19 mouse cellular contexts compared by ENCODE assay signal in genomic region chr2:22799430-22800041, GRCm38 (mm10). TPM values are rescaled to one million over a fixed set of nuclear protein-coding genes. Genes with fewer than 3 reads are reported as not detected.
DNase-seq lines count a peak whose midpoint lies in the region.
"Had no signal": no experiment of that assay in that cellular context is flagged by ENCODE, and none has a peak within 500 bp of the region (broad histone marks: within the 10 kb centered on the region; RNA-seq: fewer than 3 reads in every experiment).

No protein-coding gene starts in this region.

- peak; percentile 41 for DNase-seq in heart, adult 11 months
- DNase-seq in heart, postnatal 25 days (ENCODE audit: low spot score), result no peak
- DNase-seq in spleen, postnatal 36 days (ENCODE audit: low spot score in 2 of 2), result peak; percentile 41 to 55
- DNase-seq in spleen, adult 18-20 months, result no peak
- no peak for DNase-seq in kidney, adult 11 months
- no peak for DNase-seq in adrenal gland, postnatal 4 days (ENCODE audit: low spot score in 2 of 2)
- DNase-seq in gastrocnemius, postnatal 36 days, result no peak
- DNase-seq: cerebellum, adult 11-12 months; cerebellum, postnatal 25 days; heart, adult 2 months; heart, postnatal 4 days; layer of hippocampus, postnatal 36 days; lung, adult 2 months; midbrain, embryonic 14.5 days; thymus, adult 2 months had no signal

- H3K4me3 ChIP-seq in macrophage (ENCODE audit: inconsistent target), result no peak overlapping the region
- H3K4me3 ChIP-seq: embryonic facial prominence, embryonic 10.5 days; heart, adult 2 months; kidney, embryonic 15.5 days; stomach, embryonic 15.5 days had no signal

- H3K27ac ChIP-seq in macrophage, result peak overlapping the region; percentile 95
- H3K27ac ChIP-seq: embryonic facial prominence, embryonic 10.5 days; heart, adult 2 months; kidney, embryonic 15.5 days; stomach, embryonic 15.5 days had no signal

- WGBS in macrophage (ENCODE audit: missing documents), result 9% methylated on average over 2 of the region's 2 CpGs

- intact Hi-C loops in heart, postnatal 25 days (cut with DNase I), result no loop called here
- intact Hi-C loops in gastrocnemius, postnatal 36 days (cut with DNase I), result no loop called here

- H3K79me2 ChIP-seq in macrophage (ENCODE audit: inconsistent target), result peaks cover 89% of the 10 kb centered on the region

- H3K36me3 ChIP-seq in macrophage (ENCODE audit: inconsistent target), result peaks cover 17% of the 10 kb centered on the region; the same call in 1 of the 2 replicates
- H3K36me3 ChIP-seq: embryonic facial prominence, embryonic 10.5 days; kidney, embryonic 15.5 days; stomach, embryonic 15.5 days had no signal

RNA-seq across cellular contexts. Expression of gene Apbb1ip, which starts 25.6 kb away (rescaled TPM):
- total RNA-seq in heart, postnatal 25 days (2021), result 1 to 10 TPM; 3.4 to 3.5 TPM
- total RNA-seq in macrophage (2018; cell fraction: chromatin; rRNA removed), result 100 to 1,000 TPM; 222 to 530 (median 259) TPM
- total RNA-seq in macrophage (2018; cell fraction: cytosol; rRNA removed), result 100 to 1,000 TPM; 125 to 227 (median 154) TPM
- 100 to 1,000 TPM; 128 to 303 (median 191) TPM for total RNA-seq in macrophage (2018; cell fraction: nucleus; rRNA removed)
- polyA plus RNA-seq in macrophage (2018), result 99.7 to 351 TPM (median 202 TPM) in 3 replicates
- 1 to 10 TPM; 3.9 to 4.0 TPM for total RNA-seq in adrenal gland, postnatal 4 days (2021)
- 1 to 10 TPM; 2.3 to 2.7 TPM for total RNA-seq in gastrocnemius, postnatal 36 days (2021)

Comparison
In these comparisons a context has a peak if more than half of its experiments do, and no peak if none do; other contexts are left out.
1. DNase-seq: peak in heart, adult 11 months (single experiment) and spleen, postnatal 36 days (2 of 2); none in heart, postnatal 25 days (single experiment), spleen, adult 18-20 months (0 of 2), kidney, adult 11 months (single experiment), adrenal gland, postnatal 4 days (0 of 2) and gastrocnemius, postnatal 36 days (0 of 2).